In the genomic region with DNA sequence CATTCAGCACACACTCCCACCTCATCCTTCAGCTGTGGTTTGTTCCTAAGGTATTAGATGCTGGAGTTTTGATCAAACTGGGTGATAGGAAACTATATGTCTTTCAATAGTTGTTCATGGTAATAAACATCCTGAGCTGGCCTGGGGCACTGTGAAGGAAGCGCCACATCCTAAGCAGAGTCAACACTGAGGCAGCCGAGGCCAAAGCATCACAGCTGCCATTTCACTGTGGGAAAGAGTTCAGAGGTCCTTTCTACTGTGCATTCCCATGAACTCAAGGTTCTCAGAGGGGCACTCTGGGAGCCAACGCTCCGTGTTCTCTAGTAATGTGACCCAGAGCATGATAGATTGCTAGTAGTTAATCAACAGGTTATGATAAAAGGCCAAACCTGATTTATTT, we compare ENCODE assay signal across 22 mouse cellular contexts.
"Had no signal": no experiment of that assay in that cellular context is flagged by ENCODE, and none has a peak within 500 bp of the region (broad histone marks: within the 10 kb centered on the region; RNA-seq: fewer than 3 reads in every experiment).

No protein-coding gene starts in this region.

- DNase-seq: kidney, postnatal 10 days; layer of hippocampus, adult 9-11 months; liver; lung, adult 18-20 months; lung, postnatal 14 days; retina, postnatal 1 day; right cerebral cortex, postnatal 25 days; spleen, adult 18-20 months; thymus, postnatal 36 days had no signal

- H3K27me3 ChIP-seq: limb, embryonic 13.5 days; liver, embryonic 12.5 days; liver, embryonic 15.5 days; midbrain, embryonic 13.5 days; neural tube, embryonic 13.5 days; stomach, embryonic 15.5 days had no signal

- H3K9me3 ChIP-seq: limb, embryonic 10.5 days; limb, embryonic 13.5 days; liver, embryonic 12.5 days; liver, embryonic 15.5 days; midbrain, embryonic 10.5 days; midbrain, embryonic 13.5 days; neural tube, embryonic 13.5 days; stomach, embryonic 15.5 days had no signal

- H3K4me3 ChIP-seq: layer of hippocampus, adult 2 months; limb, embryonic 10.5 days; limb, embryonic 13.5 days; liver, embryonic 12.5 days; liver, embryonic 15.5 days; midbrain, embryonic 10.5 days; midbrain, embryonic 13.5 days; myocyte; neural tube, embryonic 13.5 days; stomach, embryonic 15.5 days had no signal

- H3K4me2 ChIP-seq: limb, embryonic 13.5 days; liver, embryonic 12.5 days; liver, embryonic 15.5 days; midbrain, embryonic 13.5 days; neural tube, embryonic 13.5 days; stomach, embryonic 15.5 days had no signal

- ATAC-seq: intestine, embryonic 16.5 days; liver, embryonic 12.5 days; midbrain, embryonic 13.5 days; midbrain, embryonic 16.5 days had no signal

- H3K27ac ChIP-seq: layer of hippocampus, adult 2 months; limb, embryonic 10.5 days; limb, embryonic 13.5 days; liver, embryonic 12.5 days; liver, embryonic 15.5 days; macrophage; midbrain, embryonic 10.5 days; midbrain, embryonic 13.5 days; neural tube, embryonic 13.5 days; stomach, embryonic 15.5 days had no signal

- H3K9ac ChIP-seq: limb, embryonic 13.5 days; liver, embryonic 12.5 days; liver, embryonic 15.5 days; midbrain, embryonic 13.5 days; neural tube, embryonic 13.5 days; stomach, embryonic 15.5 days had no signal

- H3K36me3 ChIP-seq: limb, embryonic 10.5 days; limb, embryonic 13.5 days; liver, embryonic 12.5 days; liver, embryonic 15.5 days; midbrain, embryonic 10.5 days; midbrain, embryonic 13.5 days; neural tube, embryonic 13.5 days; stomach, embryonic 15.5 days had no signal

- H3K4me1 ChIP-seq: limb, embryonic 10.5 days; limb, embryonic 13.5 days; liver, embryonic 12.5 days; liver, embryonic 15.5 days; midbrain, embryonic 10.5 days; midbrain, embryonic 13.5 days; neural tube, embryonic 13.5 days; stomach, embryonic 15.5 days had no signal
